Mouse (Mus musculus) kidney, adult 2 months (tissue): ENCODE measurements around the gene C8a.

Experiments used
- CTCF ChIP-seq: fragments of 200-500 bp; conservative IDR thresholded peaks from 2 replicates; pipeline ENCODE4 v1.5.1; 2011; ENCODE audit warnings: low read depth, mild to moderate bottlenecking, control low read depth, low read length, moderate library complexity, mixed read lengths; ENCODE audit not compliant: insufficient read depth, insufficient read length
- POLR2A ChIP-seq: fragments of 200-500 bp; IDR thresholded peaks from one replicate; pipeline ENCODE4 v1.6.1; 2011; ENCODE audit warnings: low read depth, low read length, control low read depth

DNA sequence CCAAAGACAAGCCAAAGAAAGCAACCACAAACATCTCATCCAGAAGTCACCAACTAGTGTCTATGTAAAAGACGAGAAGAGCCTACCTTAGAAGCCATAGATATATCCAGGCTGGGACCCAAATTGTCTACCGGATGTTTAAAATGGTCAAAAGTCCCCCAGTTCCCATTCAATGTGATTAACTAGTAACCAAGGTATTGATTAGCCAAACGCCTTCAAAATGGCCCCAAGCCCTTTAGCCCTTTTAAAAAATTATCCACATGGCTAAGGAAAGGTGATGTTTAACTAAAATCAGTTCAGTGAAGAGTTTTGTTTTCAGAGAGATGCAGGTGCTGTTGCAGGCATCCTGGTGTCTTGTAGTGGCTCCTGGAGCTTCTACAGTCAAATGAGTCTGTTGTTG, at the start of gene C8a:
- TF ChIP-seq POLR2A (no peak), CTCF (no peak)
